9 mouse cellular contexts compared by ENCODE assay signal in genomic region chr3:154441454-154441853, GRCm38 (mm10).
DNase-seq lines count a peak whose midpoint lies in the region.
"Had no signal": no experiment of that assay in that cellular context is flagged by ENCODE, and none has a peak within 500 bp of the region (broad histone marks: within the 10 kb centered on the region; RNA-seq: fewer than 3 reads in every experiment).

No protein-coding gene starts in this region.

- peak; percentile 3 for DNase-seq in heart, adult 8-10 months (ENCODE audit: low spot score)
- DNase-seq in heart, adult 9 months (ENCODE audit: low spot score in 2 of 2): no peak
- DNase-seq in ovary, adult 18-20 months (ENCODE audit: low spot score): peak; percentile 5
- no peak for DNase-seq in ovary, postnatal 10 days (ENCODE audit: low spot score)
- peak; percentile 80 to 85 for DNase-seq in cerebellum, postnatal 10 days
- no peak for DNase-seq in urinary bladder, postnatal 10 days (ENCODE audit: low spot score)
- no peak for DNase-seq in right cerebral cortex, postnatal 36 days (ENCODE audit: low spot score in 2 of 2)
- DNase-seq: layer of hippocampus, postnatal 36 days; lung, postnatal 10 days had no signal

Comparison
In these comparisons a context has a peak if more than half of its experiments do, and no peak if none do; other contexts are left out.
1. DNase-seq: peak in heart, adult 8-10 months (single experiment), ovary, adult 18-20 months (single experiment) and cerebellum, postnatal 10 days (2 of 2); none in heart, adult 9 months (0 of 2), ovary, postnatal 10 days (single experiment), urinary bladder, postnatal 10 days (single experiment) and right cerebral cortex, postnatal 36 days (0 of 2).